11 mouse cellular contexts compared by ENCODE assay signal in genomic region chr1:172049131-172049782, GRCm38 (mm10). TPM values are rescaled to one million over a fixed set of nuclear protein-coding genes. Genes with fewer than 3 reads are reported as not detected.
DNase-seq lines count a peak whose midpoint lies in the region; ATAC-seq and TF ChIP-seq lines count a peak whose summit lies in the region.
"Had no signal": no experiment of that assay in that cellular context is flagged by ENCODE, and none has a peak within 500 bp of the region (broad histone marks: within the 10 kb centered on the region; RNA-seq: fewer than 3 reads in every experiment).

No protein-coding gene starts in this region.

- H3K9me3 ChIP-seq in hindbrain, embryonic 11.5 days (ENCODE audit: control insufficient read depth, low read length): no peaks in the 10 kb centered on the region
- H3K9me3 ChIP-seq in midbrain, embryonic 14.5 days (ENCODE audit: control insufficient read depth, low read length): no peaks in the 10 kb centered on the region
- H3K9me3 ChIP-seq: lung, embryonic 15.5 days; stomach, embryonic 15.5 days had no signal

- no peak for TF ChIP-seq CTCF in layer of hippocampus, adult 2 months (conservative IDR thresholded peaks at IDR 0.05)

- H3K27me3 ChIP-seq in hindbrain, embryonic 11.5 days (ENCODE audit: control insufficient read depth, insufficient read depth, low read length): peaks cover 3% of the 10 kb centered on the region; the same call in 1 of the 2 replicates
- no peaks in the 10 kb centered on the region for H3K27me3 ChIP-seq in midbrain, embryonic 14.5 days (ENCODE audit: control insufficient read depth, insufficient read depth, low read length)

- H3K36me3 ChIP-seq in hindbrain, embryonic 11.5 days (ENCODE audit: control insufficient read depth, insufficient read depth, low read length): no peaks in the 10 kb centered on the region
- no peaks in the 10 kb centered on the region for H3K36me3 ChIP-seq in midbrain, embryonic 14.5 days (ENCODE audit: control insufficient read depth, insufficient read depth, low read length)
- H3K36me3 ChIP-seq: lung, embryonic 15.5 days; stomach, embryonic 15.5 days had no signal

- 14% methylated on average over 13 of the region's 13 CpGs for WGBS in hindbrain, embryonic 11.5 days
- WGBS in midbrain, embryonic 14.5 days: 8% methylated on average over 13 of the region's 13 CpGs

- no peak overlapping the region for H3K4me3 ChIP-seq in hindbrain, embryonic 11.5 days (ENCODE audit: low read depth, low read length)
- H3K4me3 ChIP-seq in midbrain, embryonic 14.5 days (replicated peaks; ENCODE audit: low read depth, low read length): no peak overlapping the region
- no peak overlapping the region for H3K4me3 ChIP-seq in layer of hippocampus, adult 2 months
- H3K4me3 ChIP-seq: stomach, embryonic 15.5 days had no signal

- DNase-seq in cerebellum, postnatal 10 days: peak; percentile 47 to 55
- DNase-seq in cerebellum, postnatal 4 days (ENCODE audit: low spot score in 2 of 2): no peak
- peak; percentile 69 for DNase-seq in embryo, embryonic 10.5 days (ENCODE audit: low spot score)
- peak; percentile 79 for DNase-seq in hindbrain, embryonic 11.5 days (ENCODE audit: low spot score)
- peak; percentile 77 for DNase-seq in midbrain, embryonic 14.5 days
- no peak for DNase-seq in layer of hippocampus, adult 2 months (ENCODE audit: low spot score in 2 of 2)
- DNase-seq in lung, postnatal 10 days: no peak
- DNase-seq in adrenal gland, postnatal 25 days: no peak
- DNase-seq: heart, postnatal 36 days had no signal

- H3K27ac ChIP-seq in hindbrain, embryonic 11.5 days (ENCODE audit: low read depth, low read length): peak overlapping the region; percentile 92
- peak overlapping the region; percentile 89 for H3K27ac ChIP-seq in midbrain, embryonic 14.5 days (replicated peaks; ENCODE audit: low read depth, low read length)
- no peak overlapping the region for H3K27ac ChIP-seq in layer of hippocampus, adult 2 months
- H3K27ac ChIP-seq: lung, embryonic 15.5 days; stomach, embryonic 15.5 days had no signal

- ATAC-seq in hindbrain, embryonic 11.5 days (ENCODE audit: low FRiP score): peak; percentile 78
- peak; percentile 48 for ATAC-seq in midbrain, embryonic 14.5 days (ENCODE audit: low FRiP score, low TSS enrichment)

- H3K4me2 ChIP-seq in hindbrain, embryonic 11.5 days (replicated peaks; ENCODE audit: low read depth, low read length): peak overlapping the region; percentile 7
- H3K4me2 ChIP-seq in midbrain, embryonic 14.5 days (ENCODE audit: low read length): peak overlapping the region; percentile 35
- H3K4me2 ChIP-seq: stomach, embryonic 15.5 days had no signal

- peaks cover 18% of the 10 kb centered on the region for H3K4me1 ChIP-seq in hindbrain, embryonic 11.5 days (replicated peaks; ENCODE audit: control insufficient read depth, insufficient read depth, low read length)
- peaks cover 37% of the 10 kb centered on the region for H3K4me1 ChIP-seq in midbrain, embryonic 14.5 days (ENCODE audit: control insufficient read depth, insufficient read depth, low read length)

- peak overlapping the region; percentile 50 for H3K9ac ChIP-seq in hindbrain, embryonic 11.5 days (ENCODE audit: low read depth, low read length)
- peak overlapping the region; percentile 7; the same call in 1 of the 2 replicates for H3K9ac ChIP-seq in midbrain, embryonic 14.5 days (replicated peaks; ENCODE audit: low read length)
- H3K9ac ChIP-seq: lung, embryonic 15.5 days; stomach, embryonic 15.5 days had no signal

RNA-seq across cellular contexts. Expression of gene Nhlh1, which starts 8.1 kb away (rescaled TPM):
- polyA plus RNA-seq in hindbrain, embryonic 11.5 days (2014; fragmentation: Nextera tagmentation; extraction: Ambion mirVana): 20.5 and 22.3 TPM in 2 replicates
- 3.6 and 5.5 TPM in 2 replicates for polyA plus RNA-seq in midbrain, embryonic 14.5 days (2014; fragmentation: Nextera tagmentation; extraction: Ambion mirVana)
- 1 to 10 TPM in 1 of 2 experiments, under 1 TPM in 1; 0.79 to 1.2 TPM for total RNA-seq in layer of hippocampus, adult 2 months (2021)
- total RNA-seq in adrenal gland, postnatal 25 days (2021): not detected in 2 replicates
- total RNA-seq: heart, postnatal 36 days had no signal
- polyA plus RNA-seq: lung, embryonic 15.5 days; stomach, embryonic 15.5 days had no signal

RNA-seq across cellular contexts. Expression of gene Vangl2, which starts 21.0 kb away (rescaled TPM):
- polyA plus RNA-seq in hindbrain, embryonic 11.5 days (2014; fragmentation: Nextera tagmentation; extraction: Ambion mirVana): 60.3 and 61.6 TPM in 2 replicates
- 52.7 and 57.3 TPM in 2 replicates for polyA plus RNA-seq in midbrain, embryonic 14.5 days (2014; fragmentation: Nextera tagmentation; extraction: Ambion mirVana)
- total RNA-seq in layer of hippocampus, adult 2 months (2021): 10 to 100 TPM; 15.0 to 18.2 TPM
- total RNA-seq in adrenal gland, postnatal 25 days (2021): 2.8 and 7.4 TPM in 2 replicates

RNA-seq across cellular contexts. Expression of gene Copa, which starts 33.1 kb away (rescaled TPM):
- polyA plus RNA-seq in hindbrain, embryonic 11.5 days (2014; fragmentation: Nextera tagmentation; extraction: Ambion mirVana): 154 and 191 TPM in 2 replicates
- polyA plus RNA-seq in midbrain, embryonic 14.5 days (2014; fragmentation: Nextera tagmentation; extraction: Ambion mirVana): 96.5 and 188 TPM in 2 replicates
- total RNA-seq in layer of hippocampus, adult 2 months (2021): 100 to 1,000 TPM; 146 to 147 TPM
- total RNA-seq in adrenal gland, postnatal 25 days (2021): 184 and 190 TPM in 2 replicates

RNA-seq across cellular contexts. Expression of gene Ncstn, which starts 33.3 kb away (rescaled TPM):
- 120 and 121 TPM in 2 replicates for polyA plus RNA-seq in hindbrain, embryonic 11.5 days (2014; fragmentation: Nextera tagmentation; extraction: Ambion mirVana)
- polyA plus RNA-seq in midbrain, embryonic 14.5 days (2014; fragmentation: Nextera tagmentation; extraction: Ambion mirVana): 97.7 and 117 TPM in 2 replicates
- 10 to 100 TPM; 58.1 to 63.3 TPM for total RNA-seq in layer of hippocampus, adult 2 months (2021)
- 101 and 117 TPM in 2 replicates for total RNA-seq in adrenal gland, postnatal 25 days (2021)

Comparison
In these comparisons a context has a peak if more than half of its experiments do, and no peak if none do; other contexts are left out.
1. DNase-seq: peak in cerebellum, postnatal 10 days (2 of 2), embryo, embryonic 10.5 days (single experiment), hindbrain, embryonic 11.5 days (single experiment) and midbrain, embryonic 14.5 days (single experiment); none in cerebellum, postnatal 4 days (0 of 2), layer of hippocampus, adult 2 months (0 of 2), lung, postnatal 10 days (single experiment) and adrenal gland, postnatal 25 days (single experiment).